12 mouse cellular contexts compared by ENCODE assay signal in the genomic region with DNA sequence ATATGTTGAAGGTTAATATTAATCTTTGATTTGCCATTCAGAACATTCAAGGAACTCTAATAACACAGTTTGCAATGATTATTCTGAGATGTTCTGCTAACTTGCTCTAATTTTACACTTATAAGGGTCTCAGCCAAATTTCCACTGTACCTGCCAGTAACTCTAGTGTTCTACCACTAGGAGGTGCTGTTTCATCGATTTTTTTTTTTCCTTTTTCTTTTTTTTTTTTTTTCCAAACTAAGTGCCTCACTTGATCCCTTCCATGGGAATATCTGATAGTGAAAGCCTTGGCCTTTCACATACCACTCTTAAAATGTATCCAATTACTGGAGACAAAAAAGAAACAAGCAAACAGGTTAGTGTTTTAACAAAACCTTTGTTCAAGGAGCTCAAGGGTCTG. TPM values are rescaled to one million over a fixed set of nuclear protein-coding genes. Genes with fewer than 3 reads are reported as not detected.
DNase-seq lines count a peak whose midpoint lies in the region; ATAC-seq and TF ChIP-seq lines count a peak whose summit lies in the region.
"Had no signal": no experiment of that assay in that cellular context is flagged by ENCODE, and none has a peak within 500 bp of the region (broad histone marks: within the 10 kb centered on the region; RNA-seq: fewer than 3 reads in every experiment).

No protein-coding gene starts in this region.

- no peaks in the 10 kb centered on the region for H3K9me3 ChIP-seq in heart, postnatal 0 days (replicated peaks; ENCODE audit: control insufficient read depth, low read length)
- H3K9me3 ChIP-seq in midbrain, postnatal 0 days (ENCODE audit: low read length) = no peaks in the 10 kb centered on the region
- no peaks in the 10 kb centered on the region for H3K9me3 ChIP-seq in midbrain, embryonic 15.5 days
- H3K9me3 ChIP-seq: neural tube, embryonic 13.5 days had no signal

- H3K27me3 ChIP-seq in heart, postnatal 0 days (ENCODE audit: control insufficient read depth, insufficient read depth, low read length) = no peaks in the 10 kb centered on the region
- no peaks in the 10 kb centered on the region for H3K27me3 ChIP-seq in midbrain, postnatal 0 days (ENCODE audit: insufficient read depth, low read length)
- H3K27me3 ChIP-seq in midbrain, embryonic 15.5 days (replicated peaks) = no peaks in the 10 kb centered on the region
- H3K27me3 ChIP-seq in splenic B cell, adult 2 months (ENCODE audit: control insufficient read depth, insufficient read depth, low read length, poor library complexity, severe bottlenecking) = no peaks in the 10 kb centered on the region
- H3K27me3 ChIP-seq: neural tube, embryonic 13.5 days had no signal

- DNase-seq in heart, postnatal 0 days (ENCODE audit: low spot score) = peak; percentile 38
- DNase-seq in heart, adult 11 months = no peak
- peak; percentile 74 for DNase-seq in midbrain, postnatal 0 days (ENCODE audit: low spot score)
- peak; percentile 34 for DNase-seq in splenic B cell, adult 2 months (ENCODE audit: low read depth, low spot score)
- DNase-seq in left cerebral cortex, postnatal 25 days (ENCODE audit: low spot score in 2 of 2) = no peak
- no peak for DNase-seq in urinary bladder, postnatal 10 days (ENCODE audit: low spot score)
- DNase-seq: thymus, postnatal 36 days had no signal

- intact Hi-C loops in left cerebral cortex, postnatal 25 days (cut with DNase I) = loop anchor here (2.0 kb wide), 2 partner anchors 291 to 343 kb away; no protein-coding TSS in a partner anchor

- ATAC-seq in heart, postnatal 0 days (ENCODE audit: insufficient read depth, low read depth) = no peak
- ATAC-seq in midbrain, postnatal 0 days (ENCODE audit: low FRiP score) = no peak
- no peak for ATAC-seq in midbrain, embryonic 15.5 days (replicated peaks)
- ATAC-seq in common myeloid progenitor, adult 5-6 weeks (replicated peaks; ENCODE audit: low read depth, poor library complexity, severe bottlenecking) = 0 out of 2 replicates have a peak, but pooled peaks have one; percentile 18

- H3K4me2 ChIP-seq in heart, postnatal 0 days (ENCODE audit: low read depth, low read length) = no peak overlapping the region
- no peak overlapping the region for H3K4me2 ChIP-seq in midbrain, postnatal 0 days (ENCODE audit: low read depth, low read length, poor library complexity, severe bottlenecking)
- H3K4me2 ChIP-seq in midbrain, embryonic 15.5 days = no peak overlapping the region
- H3K4me2 ChIP-seq: neural tube, embryonic 13.5 days had no signal

- H3K4me1 ChIP-seq in heart, postnatal 0 days (ENCODE audit: control insufficient read depth, insufficient read depth) = no peaks in the 10 kb centered on the region
- H3K4me1 ChIP-seq in midbrain, postnatal 0 days (ENCODE audit: insufficient read depth, low read length) = no peaks in the 10 kb centered on the region
- H3K4me1 ChIP-seq in midbrain, embryonic 15.5 days = peaks cover 5% of the 10 kb centered on the region; the same call in 1 of the 2 replicates
- H3K4me1 ChIP-seq: neural tube, embryonic 13.5 days had no signal

- TF ChIP-seq CTCF in heart, postnatal 0 days (IDR thresholded peaks at IDR 0.05; ENCODE audit: low read depth) = peak; percentile 62
- TF ChIP-seq CTCF in midbrain, postnatal 0 days (IDR thresholded peaks at IDR 0.05) = peak; percentile 85

- no peak overlapping the region for H3K4me3 ChIP-seq in heart, postnatal 0 days (ENCODE audit: low read depth, low read length)
- no peak overlapping the region for H3K4me3 ChIP-seq in midbrain, postnatal 0 days (ENCODE audit: low read depth, low read length)
- no peak overlapping the region for H3K4me3 ChIP-seq in midbrain, embryonic 15.5 days
- H3K4me3 ChIP-seq: erythroblast, embryonic 14.5 days; neural tube, embryonic 13.5 days had no signal

- no peaks in the 10 kb centered on the region for H3K36me3 ChIP-seq in heart, postnatal 0 days (replicated peaks; ENCODE audit: control insufficient read depth, insufficient read depth, low read length)
- no peaks in the 10 kb centered on the region for H3K36me3 ChIP-seq in midbrain, postnatal 0 days (ENCODE audit: insufficient read depth, low read length)
- H3K36me3 ChIP-seq in midbrain, embryonic 15.5 days (replicated peaks) = no peaks in the 10 kb centered on the region
- no peaks in the 10 kb centered on the region for H3K36me3 ChIP-seq in splenic B cell, adult 2 months (ENCODE audit: control insufficient read depth, insufficient read depth, low read length, poor library complexity, severe bottlenecking)
- H3K36me3 ChIP-seq: neural tube, embryonic 13.5 days had no signal

- H3K27ac ChIP-seq in heart, postnatal 0 days (ENCODE audit: low read depth) = no peak overlapping the region
- H3K27ac ChIP-seq in midbrain, postnatal 0 days (ENCODE audit: low read depth, low read length) = no peak overlapping the region
- H3K27ac ChIP-seq in midbrain, embryonic 15.5 days = no peak overlapping the region
- H3K27ac ChIP-seq: macrophage; neural tube, embryonic 13.5 days had no signal

- WGBS in heart, postnatal 0 days = 0% methylated on average over 1 of the region's 1 CpGs
- 0% methylated on average over 1 of the region's 1 CpGs for WGBS in midbrain, postnatal 0 days
- WGBS in midbrain, embryonic 15.5 days = 0% methylated on average over 1 of the region's 1 CpGs

- no peak for TF ChIP-seq EP300 in heart, postnatal 0 days (IDR thresholded peaks at IDR 0.05; ENCODE audit: low read depth)

- H3K9ac ChIP-seq in heart, postnatal 0 days (replicated peaks; ENCODE audit: low read depth, low read length) = no peak overlapping the region
- H3K9ac ChIP-seq in midbrain, postnatal 0 days (replicated peaks; ENCODE audit: low read length, poor library complexity, severe bottlenecking) = no peak overlapping the region
- H3K9ac ChIP-seq in midbrain, embryonic 15.5 days = no peak overlapping the region
- H3K9ac ChIP-seq: neural tube, embryonic 13.5 days had no signal

RNA-seq across cellular contexts. Expression of a gene that starts 6.3 kb away (rescaled TPM):
- 11.8 and 18.9 TPM in 2 replicates for total RNA-seq in heart, postnatal 0 days (2014; rRNA removed; ENCODE audit: low replicate concordance)
- polyA plus RNA-seq in heart, postnatal 0 days (2015; fragmentation: Nextera tagmentation; extraction: Ambion mirVana) = 11.4 and 12.9 TPM in 2 replicates
- total RNA-seq in midbrain, postnatal 0 days (2014; rRNA removed) = 18.5 and 22.5 TPM in 2 replicates
- 18.1 and 19.6 TPM in 2 replicates for polyA plus RNA-seq in midbrain, postnatal 0 days (2015; fragmentation: Nextera tagmentation; extraction: Ambion mirVana)
- polyA plus RNA-seq in midbrain, embryonic 15.5 days (2015; fragmentation: Nextera tagmentation; extraction: Ambion mirVana) = 22.8 and 25.5 TPM in 2 replicates
- total RNA-seq in common myeloid progenitor, adult 5-6 weeks (2017) = 15.3 and 22.0 TPM in 2 replicates
- total RNA-seq in left cerebral cortex, postnatal 25 days (2021) = 10 to 100 TPM; 27.7 to 31.1 TPM

RNA-seq across cellular contexts. Expression of a gene that starts 38.0 kb away (rescaled TPM):
- 0.15 and 0.23 TPM in 2 replicates for total RNA-seq in heart, postnatal 0 days (2014; rRNA removed; ENCODE audit: low replicate concordance)
- polyA plus RNA-seq in heart, postnatal 0 days (2015; fragmentation: Nextera tagmentation; extraction: Ambion mirVana) = 0.18 and 0.19 TPM in 2 replicates
- total RNA-seq in midbrain, postnatal 0 days (2014; rRNA removed) = 35.1 and 41.8 TPM in 2 replicates
- 17.7 and 18.1 TPM in 2 replicates for polyA plus RNA-seq in midbrain, postnatal 0 days (2015; fragmentation: Nextera tagmentation; extraction: Ambion mirVana)
- 20.2 and 22.4 TPM in 2 replicates for polyA plus RNA-seq in midbrain, embryonic 15.5 days (2015; fragmentation: Nextera tagmentation; extraction: Ambion mirVana)
- total RNA-seq in common myeloid progenitor, adult 5-6 weeks (2017) = 0.23 and 0.53 TPM in 2 replicates
- total RNA-seq in left cerebral cortex, postnatal 25 days (2021) = 10 to 100 TPM; 12.9 to 15.2 TPM
- polyA plus RNA-seq: erythroblast, embryonic 14.5 days; macrophage had no signal

Comparison
In these comparisons a context has a peak if more than half of its experiments do, and no peak if none do; other contexts are left out.
1. DNase-seq: peak in heart, postnatal 0 days (single experiment), midbrain, postnatal 0 days (single experiment) and splenic B cell, adult 2 months (single experiment); none in heart, adult 11 months (single experiment), left cerebral cortex, postnatal 25 days (0 of 2) and urinary bladder, postnatal 10 days (single experiment).